Mouse (Mus musculus) liver, adult 2 months (tissue): Measurements from ENCODE around the gene Ntng2. TPM values are rescaled to one million over a fixed set of nuclear protein-coding genes. Genes with fewer than 3 reads are reported as not detected.

Experiments used
- DNase-seq: peaks from one replicate; pipeline ENCODE4 v3.0.0-alpha.2; 2011; ENCODE audit warnings: low read depth, low spot score; ENCODE audit errors: extremely low read depth
- H3K27ac ChIP-seq: fragments of 200-500 bp; replicated peaks from 2 replicates; pipeline ENCODE4 v1.5.1; 2012; ENCODE audit warnings: low read depth, mild to moderate bottlenecking, control low read depth, inconsistent platforms, low read length; ENCODE audit not compliant: insufficient read depth
- H3K27me3 ChIP-seq: fragments of 200-500 bp; 2 replicates; pipeline ENCODE4 v1.6.1; 2012; ENCODE audit warnings: mild to moderate bottlenecking, moderate library complexity, low read length, inconsistent platforms; ENCODE audit not compliant: control insufficient read depth, insufficient read depth
- H3K36me3 ChIP-seq: fragments of 200-500 bp; 2 replicates; pipeline ENCODE4 v1.6.1; 2012; ENCODE audit warnings: low read length, inconsistent platforms; ENCODE audit not compliant: control insufficient read depth, insufficient read depth
- H3K4me1 ChIP-seq: fragments of 200-500 bp; 2 replicates; pipeline ENCODE4 v1.6.1; 2011; ENCODE audit warnings: low read length; ENCODE audit not compliant: control insufficient read depth, insufficient read depth
- H3K4me3 ChIP-seq: fragments of 200-500 bp; 2 replicates; pipeline ENCODE4 v1.5.1; 2011; ENCODE audit warnings: low read depth, mild to moderate bottlenecking, control low read depth, low read length, moderate library complexity; ENCODE audit not compliant: insufficient read depth
- H3K79me2 ChIP-seq: fragments of 200-500 bp; 2 replicates; pipeline ENCODE4 v1.6.1; 2012; ENCODE audit warnings: inconsistent platforms, mild to moderate bottlenecking, low read length, moderate library complexity; ENCODE audit not compliant: control insufficient read depth, insufficient read depth
- H3K9ac ChIP-seq: fragments of 200-500 bp; 2 replicates; pipeline ENCODE4 v1.6.1; 2012; ENCODE audit warnings: low read depth, mild to moderate bottlenecking, control low read depth, inconsistent platforms, low read length
- CTCF ChIP-seq: fragments of 200-500 bp; IDR thresholded peaks from 2 replicates; pipeline ENCODE4 v1.5.1; 2011; ENCODE audit warnings: low read depth, low read length, control low read depth
- POLR2A ChIP-seq: fragments of 200-500 bp; IDR thresholded peaks from 2 replicates; pipeline ENCODE4 v1.6.1; 2011; ENCODE audit warnings: low read length, control low read depth; ENCODE audit not compliant: insufficient read depth; ENCODE audit errors: extremely low read depth
- WGBS: fragments of 180-500 bp; shearing (Covaris S2); methylation state at CpG from one replicate; pipeline ENCODE4 v1.1.7; 2018; 5-methylcytosine and 5-hydroxymethylcytosine counted together
- polyA plus RNA-seq: library from polyadenylated mRNA; depleted of rRNA; stranded (reverse); fragments of >200 nt; gene quantifications from 2 replicates; pipeline ENCODE4 v1.2.3, GENCODE M21; 2012; rRNA removed
- total RNA-seq: library from RNA; depleted of rRNA; stranded (reverse); fragments of >200 nt; gene quantifications from 2 replicates; pipeline ENCODE4 v1.2.3, GENCODE M21; 2014; rRNA removed

The Ntng2 gene
- total and polyA plus RNA-seq, 2 experiments = 1.5 to 5.1 TPM

- Histone ChIP-seq H3K27ac (no peak overlapping the region), H3K9ac (no peak overlapping the region), H3K4me1 (no peaks in the 10 kb centered on the region), H3K4me3 (no peak overlapping the region), H3K79me2 (no peaks in the 10 kb centered on the region), H3K27me3 (no peaks in the 10 kb centered on the region), H3K36me3 (peaks cover 44% of the 10 kb centered on the region)
- 85% methylated on average over 2 of the region's 2 CpGs for WGBS
- no peak for TF ChIP-seq POLR2A
- no peak for TF ChIP-seq CTCF
- no peak for DNase-seq
Measured at GRCm38 (mm10) chr2:29181111-29181510, 71.7 kb downstream of the Ntng2 start.

DNA sequence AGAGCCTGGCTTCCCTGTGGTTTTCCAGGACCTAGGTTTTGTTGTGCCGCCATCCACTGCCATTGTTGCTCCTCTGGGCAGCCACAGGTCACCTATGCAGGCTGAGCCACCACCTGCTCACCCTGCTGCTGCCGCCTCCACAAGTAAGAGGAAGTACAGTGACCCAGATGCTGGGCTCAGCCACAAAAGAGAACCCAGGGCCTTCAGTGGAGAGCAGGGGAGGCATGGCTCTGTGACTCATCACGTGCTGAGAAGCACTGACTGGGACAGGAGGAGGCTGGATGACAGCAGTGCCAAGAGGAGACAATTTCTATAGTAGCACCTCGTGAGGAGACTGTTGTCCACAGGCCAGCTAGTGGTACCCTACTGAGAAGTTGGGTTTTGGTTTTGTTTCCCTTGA is 73.0 kb downstream of the Ntng2 start:
- peaks cover 54% of the 10 kb centered on the region for H3K36me3 ChIP-seq
- no peak overlapping the region for H3K9ac ChIP-seq
- WGBS = 89% methylated on average over 4 of the region's 4 CpGs

GRCm38 (mm10) chr2:29174887-29175286 is 77.9 kb downstream of the Ntng2 start:
- DNase-seq = no peak
- Histone ChIP-seq H3K9ac (no peak overlapping the region), H3K4me3 (no peak overlapping the region), H3K27me3 (no peaks in the 10 kb centered on the region), H3K79me2 (no peaks in the 10 kb centered on the region), H3K36me3 (peaks cover 73% of the 10 kb centered on the region), H3K27ac (no peak overlapping the region), H3K4me1 (no peaks in the 10 kb centered on the region)
- TF ChIP-seq POLR2A = no peak
- TF ChIP-seq CTCF = no peak
- 88% methylated on average over 3 of the region's 3 CpGs for WGBS

More for the DNA sequence above, 73.0 kb downstream of the Ntng2 start:
- Histone ChIP-seq H3K4me3 (no peak overlapping the region), H3K79me2 (no peaks in the 10 kb centered on the region), H3K27ac (no peak overlapping the region), H3K4me1 (no peaks in the 10 kb centered on the region), H3K27me3 (no peaks in the 10 kb centered on the region)
- TF ChIP-seq POLR2A (no peak), CTCF (no peak)
- DNase-seq = no peak

GRCm38 (mm10) chr2:29168067-29168466 is 84.7 kb downstream of the Ntng2 start:
- Histone ChIP-seq H3K79me2 (no peaks in the 10 kb centered on the region), H3K36me3 (peaks cover 40% of the 10 kb centered on the region), H3K27ac (no peak overlapping the region), H3K9ac (no peak overlapping the region), H3K4me3 (no peak overlapping the region), H3K27me3 (no peaks in the 10 kb centered on the region), H3K4me1 (no peaks in the 10 kb centered on the region)
- WGBS = 97% methylated on average over 5 of the region's 5 CpGs
- DNase-seq = no peak
- TF ChIP-seq POLR2A (no peak), CTCF (no peak)

DNA sequence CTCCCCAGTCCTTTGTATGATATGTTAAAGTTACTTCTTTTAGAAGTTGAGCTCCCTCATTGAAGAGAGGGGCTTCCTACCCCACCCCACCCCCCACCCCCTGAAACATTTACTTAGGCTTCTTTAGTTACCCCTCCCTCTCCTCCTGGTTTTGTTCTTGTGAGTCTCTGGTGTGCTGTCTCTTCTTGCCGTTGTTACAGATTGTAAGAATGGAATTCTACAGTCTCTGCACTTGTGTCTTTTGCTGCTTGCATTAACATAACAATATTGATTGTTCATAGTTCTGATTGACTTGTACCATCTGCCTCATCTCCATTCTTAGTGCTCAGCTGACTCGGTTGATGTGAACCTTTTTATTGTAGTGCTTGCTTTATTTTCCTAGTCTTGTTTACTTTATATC is 100.9 kb downstream of the Ntng2 start:
- Histone ChIP-seq H3K36me3 (peaks cover 50% of the 10 kb centered on the region), H3K9ac (no peak overlapping the region), H3K79me2 (no peaks in the 10 kb centered on the region), H3K27ac (no peak overlapping the region), H3K4me3 (no peak overlapping the region), H3K27me3 (no peaks in the 10 kb centered on the region), H3K4me1 (no peaks in the 10 kb centered on the region)
- WGBS = 86% methylated on average over 2 of the region's 2 CpGs
- DNase-seq = no peak
- TF ChIP-seq POLR2A = no peak
- TF ChIP-seq CTCF = no peak

Other genes starting within 250 kb of the Ntng2 start
- 0.13 TPM in 1 of 2 replicates, not detected in the other for gene Cfap77, start 197.9 kb downstream of the Ntng2 start, total RNA-seq
- gene Cfap77, start 197.9 kb downstream of the Ntng2 start, polyA plus RNA-seq = 0.06 and 0.11 TPM in 2 replicates
- 5.7 and 6.8 TPM in 2 replicates for gene Ttf1, start 192.7 kb downstream of the Ntng2 start, total RNA-seq
- gene Ttf1, start 192.7 kb downstream of the Ntng2 start, polyA plus RNA-seq = 2.2 and 3.4 TPM in 2 replicates
- 13.6 and 13.9 TPM in 2 replicates for gene Setx, start 128.8 kb downstream of the Ntng2 start, total RNA-seq
- gene Setx, start 128.8 kb downstream of the Ntng2 start, polyA plus RNA-seq = 1.4 and 1.8 TPM in 2 replicates
- 5.7 and 5.9 TPM in 2 replicates for gene Med27, start 93.8 kb upstream of the Ntng2 start, total RNA-seq
- 13.2 and 13.5 TPM in 2 replicates for gene Med27, start 93.8 kb upstream of the Ntng2 start, polyA plus RNA-seq